Mouse (Mus musculus): ENCODE data around the gene Tjp1. TPM values are rescaled to one million over a fixed set of nuclear protein-coding genes. Genes with fewer than 3 reads are reported as not detected.

The Tjp1 gene
- polyA plus RNA-seq, 1 experiment from 2014 or later: 18.6 TPM

GRCm38 (mm10) chr7:65319047-65319725, 208.4 kb downstream of the Tjp1 start:
- Histone ChIP-seq H3K4me2 (ENCODE audit: low read depth, low read length) (no peak overlapping the region), H3K27me3 (ENCODE audit: control insufficient read depth, insufficient read depth, low read length) (no peaks in the 10 kb centered on the region), H3K9me3 (replicated peaks; ENCODE audit: control insufficient read depth, low read length) (no peaks in the 10 kb centered on the region), H3K27ac (replicated peaks; ENCODE audit: low read depth, low read length) (no peak overlapping the region), H3K36me3 (replicated peaks; ENCODE audit: control insufficient read depth, insufficient read depth, low read depth, low read length) (no peaks in the 10 kb centered on the region), H3K9ac (replicated peaks; ENCODE audit: low read length) (no peak overlapping the region), H3K4me3 (ENCODE audit: low read depth, low read length) (no peak overlapping the region), H3K4me1 (ENCODE audit: control insufficient read depth, insufficient read depth, low read length) (no peaks in the 10 kb centered on the region)
- no peak for ATAC-seq (replicated peaks; ENCODE audit: insufficient number of reproducible peaks, low FRiP score, low TSS enrichment, low read depth)
- 70% methylated on average over 5 of the region's 5 CpGs for WGBS
- peak; percentile 84 for DNase-seq (ENCODE audit: low spot score)

- no peak overlapping the region for H3K27ac ChIP-seq (replicated peaks; ENCODE audit: low read depth, low read length)
- WGBS: 36% methylated on average over 5 of the region's 5 CpGs
- H3K4me2 ChIP-seq (ENCODE audit: low read depth, low read length): no peak overlapping the region
- no peaks in the 10 kb centered on the region for H3K4me1 ChIP-seq (ENCODE audit: control insufficient read depth, insufficient read depth, low read length)
- H3K36me3 ChIP-seq (replicated peaks; ENCODE audit: control insufficient read depth, insufficient read depth, low read depth, low read length): peaks cover 6% of the 10 kb centered on the region; the same call in 1 of the 2 replicates
- peak; percentile 69 for DNase-seq (ENCODE audit: low spot score)
- no peak overlapping the region for H3K9ac ChIP-seq (replicated peaks; ENCODE audit: low read length)
- ATAC-seq (replicated peaks; ENCODE audit: insufficient number of reproducible peaks, low FRiP score, low TSS enrichment, low read depth): no peak
- H3K27me3 ChIP-seq (ENCODE audit: control insufficient read depth, insufficient read depth, low read length): no peaks in the 10 kb centered on the region
- no peaks in the 10 kb centered on the region for H3K9me3 ChIP-seq (replicated peaks; ENCODE audit: control insufficient read depth, low read length)
- no peak overlapping the region for H3K4me3 ChIP-seq (ENCODE audit: low read depth, low read length)
These were observed 210.2 kb downstream of the Tjp1 start for GRCm38 (mm10) chr7:65317418-65317817.

- H3K27ac ChIP-seq (replicated peaks; ENCODE audit: low read depth, low read length): no peak overlapping the region
- H3K36me3 ChIP-seq (replicated peaks; ENCODE audit: control insufficient read depth, insufficient read depth, low read depth, low read length): peaks cover 6% of the 10 kb centered on the region; the same call in 1 of the 2 replicates
- no peak overlapping the region for H3K4me2 ChIP-seq (ENCODE audit: low read depth, low read length)
- no peak overlapping the region for H3K4me3 ChIP-seq (ENCODE audit: low read depth, low read length)
- H3K9ac ChIP-seq (replicated peaks; ENCODE audit: low read length): no peak overlapping the region
- ATAC-seq (replicated peaks; ENCODE audit: insufficient number of reproducible peaks, low FRiP score, low TSS enrichment, low read depth) (no peak), DNase-seq (ENCODE audit: low spot score) (no peak)
- H3K4me1 ChIP-seq (ENCODE audit: control insufficient read depth, insufficient read depth, low read length): no peaks in the 10 kb centered on the region
- WGBS: 97% methylated on average over 2 of the region's 2 CpGs
- H3K27me3 ChIP-seq (ENCODE audit: control insufficient read depth, insufficient read depth, low read length): no peaks in the 10 kb centered on the region
- H3K9me3 ChIP-seq (replicated peaks; ENCODE audit: control insufficient read depth, low read length): no peaks in the 10 kb centered on the region
These were observed 212.4 kb downstream of the Tjp1 start for GRCm38 (mm10) chr7:65315182-65315581.

GRCm38 (mm10) chr7:65296675-65297589, 230.6 kb downstream of the Tjp1 start:
- no peak overlapping the region for H3K4me3 ChIP-seq (ENCODE audit: low read depth, low read length)
- ATAC-seq (replicated peaks; ENCODE audit: insufficient number of reproducible peaks, low FRiP score, low TSS enrichment, low read depth) (no peak), DNase-seq (ENCODE audit: low spot score) (no peak)
- H3K36me3 ChIP-seq (replicated peaks; ENCODE audit: control insufficient read depth, insufficient read depth, low read depth, low read length): no peaks in the 10 kb centered on the region
- H3K9ac ChIP-seq (replicated peaks; ENCODE audit: low read length): no peak overlapping the region
- no peak overlapping the region for H3K4me2 ChIP-seq (ENCODE audit: low read depth, low read length)
- H3K9me3 ChIP-seq (replicated peaks; ENCODE audit: control insufficient read depth, low read length): no peaks in the 10 kb centered on the region
- 88% methylated on average over 6 of the region's 6 CpGs for WGBS
- no peaks in the 10 kb centered on the region for H3K27me3 ChIP-seq (ENCODE audit: control insufficient read depth, insufficient read depth, low read length)
- H3K4me1 ChIP-seq (ENCODE audit: control insufficient read depth, insufficient read depth, low read length): no peaks in the 10 kb centered on the region
- no peak overlapping the region for H3K27ac ChIP-seq (replicated peaks; ENCODE audit: low read depth, low read length)

GRCm38 (mm10) chr7:65282886-65283285, 244.7 kb downstream of the Tjp1 start:
- 66% methylated on average over 16 of the region's 16 CpGs for WGBS
- no peaks in the 10 kb centered on the region for H3K9me3 ChIP-seq (replicated peaks; ENCODE audit: control insufficient read depth, low read length)
- H3K4me1 ChIP-seq (ENCODE audit: control insufficient read depth, insufficient read depth, low read length): no peaks in the 10 kb centered on the region
- DNase-seq (ENCODE audit: low spot score) (no peak), ATAC-seq (replicated peaks; ENCODE audit: insufficient number of reproducible peaks, low FRiP score, low TSS enrichment, low read depth) (no peak)
- no peak overlapping the region for H3K9ac ChIP-seq (replicated peaks; ENCODE audit: low read length)
- no peaks in the 10 kb centered on the region for H3K27me3 ChIP-seq (ENCODE audit: control insufficient read depth, insufficient read depth, low read length)
- H3K36me3 ChIP-seq (replicated peaks; ENCODE audit: control insufficient read depth, insufficient read depth, low read depth, low read length): no peaks in the 10 kb centered on the region
- no peak overlapping the region for H3K27ac ChIP-seq (replicated peaks; ENCODE audit: low read depth, low read length)
- H3K4me2 ChIP-seq (ENCODE audit: low read depth, low read length): no peak overlapping the region
- no peak overlapping the region for H3K4me3 ChIP-seq (ENCODE audit: low read depth, low read length)

GRCm38 (mm10) chr7:65281960-65282359, 245.6 kb downstream of the Tjp1 start:
- H3K27ac ChIP-seq (replicated peaks; ENCODE audit: low read depth, low read length): no peak overlapping the region
- no peaks in the 10 kb centered on the region for H3K9me3 ChIP-seq (replicated peaks; ENCODE audit: control insufficient read depth, low read length)
- no peaks in the 10 kb centered on the region for H3K36me3 ChIP-seq (replicated peaks; ENCODE audit: control insufficient read depth, insufficient read depth, low read depth, low read length)
- H3K4me2 ChIP-seq (ENCODE audit: low read depth, low read length): no peak overlapping the region
- no peak overlapping the region for H3K9ac ChIP-seq (replicated peaks; ENCODE audit: low read length)
- DNase-seq (ENCODE audit: low spot score) (no peak), ATAC-seq (replicated peaks; ENCODE audit: insufficient number of reproducible peaks, low FRiP score, low TSS enrichment, low read depth) (no peak)
- 73% methylated on average over 3 of the region's 3 CpGs for WGBS
- H3K4me3 ChIP-seq (ENCODE audit: low read depth, low read length): no peak overlapping the region
- H3K27me3 ChIP-seq (ENCODE audit: control insufficient read depth, insufficient read depth, low read length): no peaks in the 10 kb centered on the region
- no peaks in the 10 kb centered on the region for H3K4me1 ChIP-seq (ENCODE audit: control insufficient read depth, insufficient read depth, low read length)

GRCm38 (mm10) chr7:65280944-65281912, 246.4 kb downstream of the Tjp1 start:
- Histone ChIP-seq H3K27me3 (ENCODE audit: control insufficient read depth, insufficient read depth, low read length) (no peaks in the 10 kb centered on the region), H3K36me3 (replicated peaks; ENCODE audit: control insufficient read depth, insufficient read depth, low read depth, low read length) (no peaks in the 10 kb centered on the region), H3K27ac (replicated peaks; ENCODE audit: low read depth, low read length) (no peak overlapping the region), H3K4me1 (ENCODE audit: control insufficient read depth, insufficient read depth, low read length) (no peaks in the 10 kb centered on the region), H3K9ac (replicated peaks; ENCODE audit: low read length) (no peak overlapping the region), H3K4me3 (ENCODE audit: low read depth, low read length) (no peak overlapping the region), H3K4me2 (ENCODE audit: low read depth, low read length) (no peak overlapping the region), H3K9me3 (replicated peaks; ENCODE audit: control insufficient read depth, low read length) (no peaks in the 10 kb centered on the region)
- DNase-seq (ENCODE audit: low spot score): no peak
- WGBS: 75% methylated on average over 10 of the region's 10 CpGs
- ATAC-seq (replicated peaks; ENCODE audit: insufficient number of reproducible peaks, low FRiP score, low TSS enrichment, low read depth): no peak

Data from embryonic facial prominence, embryonic 11.5 days (tissue).